Mouse (Mus musculus) hindbrain, embryonic 10.5 days (tissue): ENCODE measurements around the gene Rnf11. TPM values are rescaled to one million over a fixed set of nuclear protein-coding genes. Genes with fewer than 3 reads are reported as not detected.
"Not testable (repeated sequence)": the region's sequence is repeated elsewhere in the genome, so short reads cannot be mapped to it uniquely, and the experiment has no call there.

Source experiments
- DNase-seq: peaks from one replicate; pipeline ENCODE4 v3.0.0-alpha.2; 2017; ENCODE audit warnings: low spot score
- H3K27ac ChIP-seq: fragments of 300-500 bp; sonication (generic); 2 replicates; pipeline ENCODE4 v1.5.1; 2016; ENCODE audit warnings: mild to moderate bottlenecking, moderate library complexity
- H3K27me3 ChIP-seq: fragments of 300-500 bp; sonication (generic); 2 replicates; pipeline ENCODE4 v1.6.1; 2016; ENCODE audit warnings: mild to moderate bottlenecking; ENCODE audit not compliant: poor library complexity, insufficient read depth, severe bottlenecking
- H3K36me3 ChIP-seq: fragments of 300-500 bp; sonication (generic); 2 replicates; pipeline ENCODE4 v1.6.1; 2016; ENCODE audit warnings: mild to moderate bottlenecking, moderate library complexity
- H3K4me1 ChIP-seq: fragments of 300-500 bp; sonication (generic); replicated peaks from 2 replicates; pipeline ENCODE4 v1.6.1; 2016; ENCODE audit warnings: mild to moderate bottlenecking
- H3K4me3 ChIP-seq: fragments of 300-500 bp; sonication (generic); 2 replicates; pipeline ENCODE4 v1.5.1; 2016; ENCODE audit warnings: mild to moderate bottlenecking, moderate library complexity
- H3K9me3 ChIP-seq: fragments of 300-500 bp; sonication (generic); 2 replicates; pipeline ENCODE4 v1.6.1; 2016; ENCODE audit warnings: mild to moderate bottlenecking, moderate library complexity
- WGBS: fragments of 180-500 bp; shearing (Covaris S2); methylation state at CpG from one replicate; pipeline ENCODE4 v1.1.7; 2016; 5-methylcytosine and 5-hydroxymethylcytosine counted together
- polyA plus RNA-seq: library from polyadenylated mRNA; unstranded; fragments of >200 nt; fragmentation: Nextera tagmentation; extraction: Ambion mirVana; gene quantifications from 2 replicates; pipeline ENCODE4 v1.2.1, GENCODE M21; 2016

Gene Rnf11
- polyA plus RNA-seq, 1 experiment from 2014 or later, result 30.3 TPM

GRCm38 (mm10) chr4:109405415-109405814 lies 79.1 kb downstream of the Rnf11 start:
- Histone ChIP-seq H3K36me3 (no peaks in the 10 kb centered on the region), H3K4me1 (peaks cover 26% of the 10 kb centered on the region), H3K4me3 (peak overlapping the region; percentile 73; the same call in 1 of the 2 replicates), H3K27me3 (peaks cover 42% of the 10 kb centered on the region), H3K9me3 (no peaks in the 10 kb centered on the region), H3K27ac (peak overlapping the region; percentile 86; the same call in 1 of the 2 replicates)
- 68% methylated on average over 8 of the region's 8 CpGs for WGBS
- no peak for DNase-seq

- not testable (repeated sequence) for H3K9me3 ChIP-seq, H3K36me3 ChIP-seq, H3K4me3 ChIP-seq, DNase-seq
- Histone ChIP-seq H3K27ac (0 out of 2 replicates have a peak overlapping the region, but pooled peaks have one; percentile 86), H3K4me1 (peaks cover 26% of the 10 kb centered on the region), H3K27me3 (peaks cover 38% of the 10 kb centered on the region)
- WGBS, result 90% methylated on average over 3 of the region's 3 CpGs
These were observed 79.6 kb downstream of the Rnf11 start for GRCm38 (mm10) chr4:109404908-109405307.

GRCm38 (mm10) chr4:109401176-109401689 lies 83.3 kb downstream of the Rnf11 start:
- H3K36me3 ChIP-seq, result no peaks in the 10 kb centered on the region
- 76% methylated on average over 5 of the region's 5 CpGs for WGBS
- no peak for DNase-seq
- H3K4me3 ChIP-seq, result no peak overlapping the region
- H3K27ac ChIP-seq, result no peak overlapping the region
- peaks cover 10% of the 10 kb centered on the region; the same call in 1 of the 2 replicates for H3K27me3 ChIP-seq
- H3K4me1 ChIP-seq, result peaks cover 15% of the 10 kb centered on the region
- no peaks in the 10 kb centered on the region for H3K9me3 ChIP-seq

Other genes with a start within 250 kb of the Rnf11 start
- 39.4 and 41.6 TPM in 2 replicates for gene Eps15, start 204.5 kb downstream of the Rnf11 start, polyA plus RNA-seq
- gene Ttc39a, start 78.1 kb downstream of the Rnf11 start, polyA plus RNA-seq, result 2.5 and 2.8 TPM in 2 replicates
- not detected in 2 replicates for gene 4930522H14Rik, start 46.6 kb upstream of the Rnf11 start, polyA plus RNA-seq
- 3.2 and 4.2 TPM in 2 replicates for gene Cdkn2c, start 182.5 kb upstream of the Rnf11 start, polyA plus RNA-seq
- gene Faf1, start 191.9 kb upstream of the Rnf11 start, polyA plus RNA-seq, result 29.4 and 32.5 TPM in 2 replicates